Mouse (Mus musculus): ENCODE measurements around the gene Nacad. TPM values are rescaled to one million over a fixed set of nuclear protein-coding genes. Genes with fewer than 3 reads are reported as not detected.
A peak's percentile ranks its signal among the peaks of the same experiment; 100 is the strongest.

Gene Nacad
- polyA plus RNA-seq, 1 experiment from 2014 or later, result 71.1 TPM

DNA sequence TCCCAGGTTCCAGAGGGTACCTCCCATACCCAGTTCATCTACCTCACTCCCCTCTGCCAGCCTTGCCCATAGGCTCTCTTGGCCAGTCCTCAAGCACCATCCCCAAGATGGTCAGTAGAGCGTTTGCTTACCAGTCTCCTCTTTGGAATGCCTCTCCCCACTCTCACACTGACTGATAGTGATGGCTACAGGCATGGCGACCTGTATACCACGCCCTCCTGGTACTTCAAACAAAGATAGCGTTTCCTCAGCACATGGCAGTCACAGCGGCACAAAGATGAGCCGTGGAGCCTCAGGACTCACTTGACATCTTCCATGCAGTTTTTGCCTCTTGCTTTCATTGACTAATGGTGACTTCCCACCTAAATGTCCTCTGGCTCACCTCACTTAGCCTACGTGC, 16.0 kb downstream of the Nacad start:
- Histone ChIP-seq H3K27me3 (replicated peaks; ENCODE audit: control insufficient read depth, insufficient read depth, low read length) (no peaks in the 10 kb centered on the region), H3K9ac (replicated peaks; ENCODE audit: low read depth, low read length) (no peak overlapping the region), H3K36me3 (ENCODE audit: control insufficient read depth, insufficient read depth) (peaks cover 10% of the 10 kb centered on the region), H3K4me2 (ENCODE audit: low read length) (no peak overlapping the region), H3K9me3 (ENCODE audit: control insufficient read depth, low read length) (no peaks in the 10 kb centered on the region), H3K4me1 (replicated peaks; ENCODE audit: control insufficient read depth, insufficient read depth, low read length) (no peaks in the 10 kb centered on the region), H3K27ac (ENCODE audit: low read length) (no peak overlapping the region), H3K4me3 (replicated peaks; ENCODE audit: low read length) (no peak overlapping the region)
- WGBS, result 94% methylated on average over 7 of the region's 7 CpGs
- ATAC-seq, result no peak

GRCm38 (mm10) chr11:6588295-6588694, 17.6 kb downstream of the Nacad start:
- 89% methylated on average over 7 of the region's 7 CpGs for WGBS

GRCm38 (mm10) chr11:6587249-6587940, 18.5 kb downstream of the Nacad start:
- H3K27me3 ChIP-seq (replicated peaks; ENCODE audit: control insufficient read depth, insufficient read depth, low read length), result no peaks in the 10 kb centered on the region
- no peak overlapping the region for H3K9ac ChIP-seq (replicated peaks; ENCODE audit: low read depth, low read length)
- no peak overlapping the region for H3K27ac ChIP-seq (ENCODE audit: low read length)
- H3K4me3 ChIP-seq (replicated peaks; ENCODE audit: low read length), result no peak overlapping the region
- no peak for ATAC-seq
- 92% methylated on average over 7 of the region's 7 CpGs for WGBS
- H3K4me2 ChIP-seq (ENCODE audit: low read length), result no peak overlapping the region
- H3K36me3 ChIP-seq (ENCODE audit: control insufficient read depth, insufficient read depth), result peaks cover 8% of the 10 kb centered on the region
- H3K9me3 ChIP-seq (ENCODE audit: control insufficient read depth, low read length), result no peaks in the 10 kb centered on the region
- H3K4me1 ChIP-seq (replicated peaks; ENCODE audit: control insufficient read depth, insufficient read depth, low read length), result no peaks in the 10 kb centered on the region

More at GRCm38 (mm10) chr11:6588295-6588694, 17.6 kb downstream of the Nacad start:
- Histone ChIP-seq H3K4me1 (replicated peaks; ENCODE audit: control insufficient read depth, insufficient read depth, low read length) (no peaks in the 10 kb centered on the region), H3K9me3 (ENCODE audit: control insufficient read depth, low read length) (no peaks in the 10 kb centered on the region), H3K9ac (replicated peaks; ENCODE audit: low read depth, low read length) (no peak overlapping the region), H3K4me3 (replicated peaks; ENCODE audit: low read length) (no peak overlapping the region), H3K4me2 (ENCODE audit: low read length) (no peak overlapping the region), H3K27ac (ENCODE audit: low read length) (no peak overlapping the region), H3K27me3 (replicated peaks; ENCODE audit: control insufficient read depth, insufficient read depth, low read length) (no peaks in the 10 kb centered on the region), H3K36me3 (ENCODE audit: control insufficient read depth, insufficient read depth) (peaks cover 10% of the 10 kb centered on the region)
- no peak for ATAC-seq

DNA sequence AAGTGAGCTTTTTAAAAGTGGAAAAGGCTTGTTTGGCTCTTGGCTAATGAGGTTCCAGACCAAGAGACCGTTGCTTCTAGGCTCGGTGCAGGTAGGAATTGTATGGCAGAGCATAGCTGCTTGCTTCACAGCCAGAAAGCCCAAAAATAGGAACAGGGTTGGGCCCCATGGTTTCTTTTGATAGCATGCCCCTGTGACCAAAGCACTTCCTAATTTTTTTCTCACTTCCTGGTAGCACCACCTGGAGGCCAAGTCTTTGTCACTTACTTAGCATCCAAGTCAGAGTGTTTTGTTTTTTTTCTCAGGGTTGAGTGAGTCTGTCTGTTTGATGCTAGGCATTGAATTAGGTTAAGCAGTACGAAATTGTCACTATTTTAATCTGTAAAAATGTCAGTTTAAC, 19.2 kb downstream of the Nacad start:
- no peak overlapping the region for H3K27ac ChIP-seq (ENCODE audit: low read length)

DNA sequence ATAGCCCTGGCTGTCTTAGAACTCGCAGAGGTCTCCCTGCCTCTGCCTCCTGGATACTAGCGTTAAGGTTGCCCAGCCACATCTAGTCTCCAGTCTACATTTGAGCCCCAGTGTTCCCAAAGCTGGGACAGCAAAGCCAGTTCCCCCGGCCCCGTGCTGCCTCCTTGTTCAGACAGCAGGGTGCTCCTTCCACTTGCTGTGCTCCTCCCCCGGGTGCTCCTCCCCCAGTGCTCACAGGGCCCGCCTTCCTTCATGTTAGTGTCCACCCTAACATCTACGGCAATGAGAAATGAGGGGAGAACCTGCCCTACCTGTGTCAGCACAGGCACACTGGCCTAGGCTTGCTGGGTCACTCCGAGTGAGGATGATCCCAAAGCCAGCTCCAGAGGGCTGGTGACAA, 20.1 kb downstream of the Nacad start:
- Histone ChIP-seq H3K9ac (replicated peaks; ENCODE audit: low read depth, low read length) (no peak overlapping the region), H3K9me3 (ENCODE audit: control insufficient read depth, low read length) (no peaks in the 10 kb centered on the region), H3K4me1 (replicated peaks; ENCODE audit: control insufficient read depth, insufficient read depth, low read length) (no peaks in the 10 kb centered on the region), H3K4me3 (replicated peaks; ENCODE audit: low read length) (no peak overlapping the region), H3K4me2 (ENCODE audit: low read length) (no peak overlapping the region), H3K27me3 (replicated peaks; ENCODE audit: control insufficient read depth, insufficient read depth, low read length) (no peaks in the 10 kb centered on the region), H3K36me3 (ENCODE audit: control insufficient read depth, insufficient read depth) (peaks cover 2% of the 10 kb centered on the region), H3K27ac (ENCODE audit: low read length) (no peak overlapping the region)
- no peak for ATAC-seq
- 90% methylated on average over 8 of the region's 8 CpGs for WGBS

More for the DNA sequence above, 19.2 kb downstream of the Nacad start:
- no peaks in the 10 kb centered on the region for H3K4me1 ChIP-seq (replicated peaks; ENCODE audit: control insufficient read depth, insufficient read depth, low read length)
- H3K4me3 ChIP-seq (replicated peaks; ENCODE audit: low read length), result no peak overlapping the region
- H3K9ac ChIP-seq (replicated peaks; ENCODE audit: low read depth, low read length), result no peak overlapping the region
- H3K36me3 ChIP-seq (ENCODE audit: control insufficient read depth, insufficient read depth), result peaks cover 4% of the 10 kb centered on the region
- no peak overlapping the region for H3K4me2 ChIP-seq (ENCODE audit: low read length)
- H3K27me3 ChIP-seq (replicated peaks; ENCODE audit: control insufficient read depth, insufficient read depth, low read length), result no peaks in the 10 kb centered on the region
- H3K9me3 ChIP-seq (ENCODE audit: control insufficient read depth, low read length), result no peaks in the 10 kb centered on the region
- WGBS, result 90% methylated on average over 3 of the region's 3 CpGs
- ATAC-seq, result no peak

- no peak overlapping the region for H3K4me2 ChIP-seq (ENCODE audit: low read length)
- H3K4me3 ChIP-seq (replicated peaks; ENCODE audit: low read length), result no peak overlapping the region
- no peaks in the 10 kb centered on the region for H3K4me1 ChIP-seq (replicated peaks; ENCODE audit: control insufficient read depth, insufficient read depth, low read length)
- no peaks in the 10 kb centered on the region for H3K27me3 ChIP-seq (replicated peaks; ENCODE audit: control insufficient read depth, insufficient read depth, low read length)
- no peaks in the 10 kb centered on the region for H3K9me3 ChIP-seq (ENCODE audit: control insufficient read depth, low read length)
- 89% methylated on average over 2 of the region's 2 CpGs for WGBS
- no peak for ATAC-seq
- no peak overlapping the region for H3K27ac ChIP-seq (ENCODE audit: low read length)
- H3K9ac ChIP-seq (replicated peaks; ENCODE audit: low read depth, low read length), result no peak overlapping the region
- H3K36me3 ChIP-seq (ENCODE audit: control insufficient read depth, insufficient read depth), result no peaks in the 10 kb centered on the region; the same call in 1 of the 2 replicates
Measured at GRCm38 (mm10) chr11:6581560-6581959, 24.3 kb downstream of the Nacad start.

- no peak overlapping the region for H3K9ac ChIP-seq (replicated peaks; ENCODE audit: low read depth, low read length)
- H3K9me3 ChIP-seq (ENCODE audit: control insufficient read depth, low read length), result no peaks in the 10 kb centered on the region
- no peaks in the 10 kb centered on the region for H3K27me3 ChIP-seq (replicated peaks; ENCODE audit: control insufficient read depth, insufficient read depth, low read length)
- no peaks in the 10 kb centered on the region; the same call in 1 of the 2 replicates for H3K36me3 ChIP-seq (ENCODE audit: control insufficient read depth, insufficient read depth)
- no peak overlapping the region for H3K27ac ChIP-seq (ENCODE audit: low read length)
- H3K4me3 ChIP-seq (replicated peaks; ENCODE audit: low read length), result no peak overlapping the region
- 47% methylated on average over 4 of the region's 4 CpGs for WGBS
- no peak overlapping the region for H3K4me2 ChIP-seq (ENCODE audit: low read length)
- 0 out of 2 replicates have a peak, but pooled peaks have one; percentile 45 for ATAC-seq
- H3K4me1 ChIP-seq (replicated peaks; ENCODE audit: control insufficient read depth, insufficient read depth, low read length), result no peaks in the 10 kb centered on the region
Measured at GRCm38 (mm10) chr11:6580065-6580750, 25.6 kb downstream of the Nacad start.

GRCm38 (mm10) chr11:6579361-6579760, 26.5 kb downstream of the Nacad start:
- H3K27me3 ChIP-seq (replicated peaks; ENCODE audit: control insufficient read depth, insufficient read depth, low read length), result no peaks in the 10 kb centered on the region
- H3K27ac ChIP-seq (ENCODE audit: low read length), result no peak overlapping the region
- no peak overlapping the region for H3K9ac ChIP-seq (replicated peaks; ENCODE audit: low read depth, low read length)
- no peaks in the 10 kb centered on the region; the same call in 1 of the 2 replicates for H3K36me3 ChIP-seq (ENCODE audit: control insufficient read depth, insufficient read depth)
- H3K9me3 ChIP-seq (ENCODE audit: control insufficient read depth, low read length), result no peaks in the 10 kb centered on the region
- ATAC-seq, result no peak
- no peak overlapping the region for H3K4me2 ChIP-seq (ENCODE audit: low read length)
- H3K4me1 ChIP-seq (replicated peaks; ENCODE audit: control insufficient read depth, insufficient read depth, low read length), result no peaks in the 10 kb centered on the region
- no peak overlapping the region for H3K4me3 ChIP-seq (replicated peaks; ENCODE audit: low read length)
- 92% methylated on average over 7 of the region's 7 CpGs for WGBS

DNA sequence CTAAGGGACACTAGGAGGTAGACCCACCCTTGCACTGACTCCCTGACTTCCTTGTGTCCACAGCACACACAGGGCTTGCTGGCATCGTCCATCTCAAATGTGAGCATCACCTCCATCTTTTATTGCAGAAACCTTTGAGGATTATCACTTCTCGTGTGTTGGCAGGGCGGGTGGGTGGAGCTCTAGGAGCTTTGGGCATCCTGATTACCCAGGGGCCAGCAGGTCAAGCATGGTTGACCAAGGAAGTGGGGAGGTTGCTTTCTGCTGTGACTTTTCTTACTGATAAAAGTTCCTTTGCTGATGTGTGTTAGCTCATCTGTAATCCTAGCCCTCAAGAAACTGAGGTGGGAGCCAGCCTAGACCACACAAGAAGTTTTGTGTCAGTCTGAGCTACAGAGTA, 29.7 kb downstream of the Nacad start:
- H3K27ac ChIP-seq (ENCODE audit: low read length), result no peak overlapping the region
- no peaks in the 10 kb centered on the region for H3K4me1 ChIP-seq (replicated peaks; ENCODE audit: control insufficient read depth, insufficient read depth, low read length)
- 87% methylated on average over 3 of the region's 3 CpGs for WGBS
- no peaks in the 10 kb centered on the region for H3K9me3 ChIP-seq (ENCODE audit: control insufficient read depth, low read length)
- no peak overlapping the region for H3K4me3 ChIP-seq (replicated peaks; ENCODE audit: low read length)
- H3K36me3 ChIP-seq (ENCODE audit: control insufficient read depth, insufficient read depth), result no peaks in the 10 kb centered on the region; the same call in 1 of the 2 replicates
- no peak overlapping the region for H3K4me2 ChIP-seq (ENCODE audit: low read length)
- H3K9ac ChIP-seq (replicated peaks; ENCODE audit: low read depth, low read length), result no peak overlapping the region
- no peak for ATAC-seq
- no peaks in the 10 kb centered on the region for H3K27me3 ChIP-seq (replicated peaks; ENCODE audit: control insufficient read depth, insufficient read depth, low read length)
